Mouse (Mus musculus): ENCODE results near the gene Gm11034. TPM values are rescaled to one million over a fixed set of nuclear protein-coding genes. Genes with fewer than 3 reads are reported as not detected.

Gene Gm11034
- polyA plus RNA-seq, 1 experiment, result not detected

GRCm38 (mm10) chr8:72242226-72242625 is 28.8 kb upstream of the Gm11034 start:
- peaks cover 4% of the 10 kb centered on the region; the same call in 1 of the 2 replicates for H3K4me1 ChIP-seq (ENCODE audit: control insufficient read depth, insufficient read depth, low read length)
- WGBS, result 80% methylated on average over 1 of the region's 1 CpGs
- no peak overlapping the region for H3K4me3 ChIP-seq (replicated peaks; ENCODE audit: extremely low read depth, low read depth, low read length)
- TF ChIP-seq CTCF (IDR thresholded peaks at IDR 0.05; ENCODE audit: insufficient read depth, low read length), result no peak
- TF ChIP-seq POLR2A (IDR thresholded peaks at IDR 0.05; ENCODE audit: borderline replicate concordance, extremely low read depth, low read depth, low read length), result no peak
- DNase-seq, result no peak

GRCm38 (mm10) chr8:72240951-72241350 is 27.5 kb upstream of the Gm11034 start:
- 60% methylated on average over 7 of the region's 7 CpGs for WGBS
- TF ChIP-seq CTCF (IDR thresholded peaks at IDR 0.05; ENCODE audit: insufficient read depth, low read length) (no peak), POLR2A (IDR thresholded peaks at IDR 0.05; ENCODE audit: borderline replicate concordance, extremely low read depth, low read depth, low read length) (no peak)
- Histone ChIP-seq H3K4me1 (ENCODE audit: control insufficient read depth, insufficient read depth, low read length) (peaks cover 4% of the 10 kb centered on the region; the same call in 1 of the 2 replicates), H3K4me3 (replicated peaks; ENCODE audit: extremely low read depth, low read depth, low read length) (peak overlapping the region; percentile 27)
- no peak for DNase-seq

- peak overlapping the region; percentile 94 for H3K4me3 ChIP-seq (replicated peaks; ENCODE audit: extremely low read depth, low read depth, low read length)
- H3K4me1 ChIP-seq (ENCODE audit: control insufficient read depth, insufficient read depth, low read length), result peaks cover 4% of the 10 kb centered on the region; the same call in 1 of the 2 replicates
- TF ChIP-seq POLR2A (IDR thresholded peaks at IDR 0.05; ENCODE audit: borderline replicate concordance, extremely low read depth, low read depth, low read length), result no peak
- no peak for TF ChIP-seq CTCF (IDR thresholded peaks at IDR 0.05; ENCODE audit: insufficient read depth, low read length)
- DNase-seq, result no peak
- WGBS, result under 1% methylated on average over 24 of the region's 24 CpGs
These were observed 26.9 kb upstream of the Gm11034 start for GRCm38 (mm10) chr8:72240403-72240763.

- DNase-seq, result peak; percentile 96
- H3K4me3 ChIP-seq (replicated peaks; ENCODE audit: extremely low read depth, low read depth, low read length), result peak within 1 kb of the TSS; percentile 94
- under 1% methylated on average over 54 of the region's 54 CpGs for WGBS
- TF ChIP-seq CTCF (IDR thresholded peaks at IDR 0.05; ENCODE audit: insufficient read depth, low read length) (peak; percentile 62), POLR2A (IDR thresholded peaks at IDR 0.05; ENCODE audit: borderline replicate concordance, extremely low read depth, low read depth, low read length) (peak; percentile 24; the same call in 1 of the 2 replicates)
- peaks cover 4% of the 10 kb centered on the region; the same call in 1 of the 2 replicates for H3K4me1 ChIP-seq (ENCODE audit: control insufficient read depth, insufficient read depth, low read length)
These were observed 26.3 kb upstream of the Gm11034 start, which contains the start of gene Ap1m1 for GRCm38 (mm10) chr8:72239499-72240402. TSS of gene Ap1m1 (plus strand) at chr8:72240018.

GRCm38 (mm10) chr8:72222656-72223055 is 9.2 kb upstream of the Gm11034 start:
- 89% methylated on average over 5 of the region's 5 CpGs for WGBS
- Histone ChIP-seq H3K4me1 (ENCODE audit: control insufficient read depth, insufficient read depth, low read length) (peaks cover 6% of the 10 kb centered on the region), H3K4me3 (replicated peaks; ENCODE audit: extremely low read depth, low read depth, low read length) (no peak overlapping the region)
- TF ChIP-seq CTCF (IDR thresholded peaks at IDR 0.05; ENCODE audit: insufficient read depth, low read length) (no peak), POLR2A (IDR thresholded peaks at IDR 0.05; ENCODE audit: borderline replicate concordance, extremely low read depth, low read depth, low read length) (no peak)
- no peak for DNase-seq

GRCm38 (mm10) chr8:72220758-72221157 is 7.3 kb upstream of the Gm11034 start:
- 71% methylated on average over 4 of the region's 4 CpGs for WGBS
- TF ChIP-seq POLR2A (IDR thresholded peaks at IDR 0.05; ENCODE audit: borderline replicate concordance, extremely low read depth, low read depth, low read length), result no peak
- no peak for TF ChIP-seq CTCF (IDR thresholded peaks at IDR 0.05; ENCODE audit: insufficient read depth, low read length)
- Histone ChIP-seq H3K4me3 (replicated peaks; ENCODE audit: extremely low read depth, low read depth, low read length) (no peak overlapping the region), H3K4me1 (ENCODE audit: control insufficient read depth, insufficient read depth, low read length) (peaks cover 6% of the 10 kb centered on the region)
- DNase-seq, result no peak

GRCm38 (mm10) chr8:72219541-72220363 is 6.3 kb upstream of the Gm11034 start, which contains the start of gene Fam32a:
TSS of gene Fam32a (plus strand) at chr8:72219730.
- WGBS, result 8% methylated on average over 39 of the region's 39 CpGs

GRCm38 (mm10) chr8:72218781-72219540 is 5.5 kb upstream of the Gm11034 start:
- H3K4me3 ChIP-seq (replicated peaks; ENCODE audit: extremely low read depth, low read depth, low read length), result no peak overlapping the region
- peaks cover 6% of the 10 kb centered on the region for H3K4me1 ChIP-seq (ENCODE audit: control insufficient read depth, insufficient read depth, low read length)
- no peak for DNase-seq
- no peak for TF ChIP-seq CTCF (IDR thresholded peaks at IDR 0.05; ENCODE audit: insufficient read depth, low read length)
- no peak for TF ChIP-seq POLR2A (IDR thresholded peaks at IDR 0.05; ENCODE audit: borderline replicate concordance, extremely low read depth, low read depth, low read length)
- 70% methylated on average over 10 of the region's 10 CpGs for whole genome bisulfite sequencing

More at GRCm38 (mm10) chr8:72219541-72220363, 6.3 kb upstream of the Gm11034 start, which contains the start of gene Fam32a:
- peak; percentile 73; the same call in 1 of the 2 replicates for TF ChIP-seq POLR2A (IDR thresholded peaks at IDR 0.05; ENCODE audit: borderline replicate concordance, extremely low read depth, low read depth, low read length)
- no peak for TF ChIP-seq CTCF (IDR thresholded peaks at IDR 0.05; ENCODE audit: insufficient read depth, low read length)
- DNase-seq, result peak; percentile 76
- H3K4me3 ChIP-seq (replicated peaks; ENCODE audit: extremely low read depth, low read depth, low read length), result peak within 1 kb of the TSS; percentile 77
- peaks cover 6% of the 10 kb centered on the region for H3K4me1 ChIP-seq (ENCODE audit: control insufficient read depth, insufficient read depth, low read length)
